Mouse (Mus musculus) kidney, embryonic 15.5 days (tissue): ENCODE results near the gene Sval1. TPM values are rescaled to one million over a fixed set of nuclear protein-coding genes. Genes with fewer than 3 reads are reported as not detected.

Experiments used
- ATAC-seq: fragments of 200-750 bp; cut with Nextera tagmentation; replicated peaks from 2 replicates; pipeline ENCODE4 v1.8.0; 2017; ENCODE audit warnings: moderate TSS enrichment; ENCODE audit not compliant: low FRiP score
- H3K27ac ChIP-seq: fragments of 300-500 bp; sonication (generic); 2 replicates; pipeline ENCODE4 v1.5.1; 2015; ENCODE audit warnings: mild to moderate bottlenecking, inconsistent platforms
- H3K27me3 ChIP-seq: fragments of 300-500 bp; sonication (generic); 2 replicates; pipeline ENCODE4 v1.6.1; 2015; ENCODE audit warnings: inconsistent platforms
- H3K36me3 ChIP-seq: fragments of 300-500 bp; sonication (generic); 2 replicates; pipeline ENCODE4 v1.6.1; 2015; ENCODE audit warnings: inconsistent platforms
- H3K4me1 ChIP-seq: fragments of 300-500 bp; sonication (generic); 2 replicates; pipeline ENCODE4 v1.6.1; 2015; ENCODE audit warnings: inconsistent platforms
- H3K4me2 ChIP-seq: fragments of 300-500 bp; sonication (generic); 2 replicates; pipeline ENCODE4 v1.6.1; 2015; ENCODE audit warnings: moderate library complexity, mild to moderate bottlenecking, inconsistent platforms
- H3K4me3 ChIP-seq: fragments of 300-500 bp; sonication (generic); replicated peaks from 2 replicates; pipeline ENCODE4 v1.5.1; 2015; ENCODE audit warnings: mild to moderate bottlenecking, inconsistent platforms
- H3K9ac ChIP-seq: fragments of 300-500 bp; sonication (generic); 2 replicates; pipeline ENCODE4 v1.6.1; 2015; ENCODE audit warnings: mild to moderate bottlenecking, inconsistent platforms
- H3K9me3 ChIP-seq: fragments of 300-500 bp; sonication (generic); replicated peaks from 2 replicates; pipeline ENCODE4 v1.6.1; 2016; ENCODE audit warnings: inconsistent platforms
- WGBS: fragments of 180-500 bp; shearing (Covaris S2); methylation state at CpG from one replicate; pipeline ENCODE4 v1.1.7; 2015; ENCODE audit warnings: mixed read lengths; 5-methylcytosine and 5-hydroxymethylcytosine counted together
- polyA plus RNA-seq: library from polyadenylated mRNA; unstranded; fragments of >200 nt; fragmentation: Nextera tagmentation; extraction: Ambion mirVana; gene quantifications from 2 replicates; pipeline ENCODE4 v1.2.1, GENCODE M21; 2015

The Sval1 gene
- 1.7 TPM in 1 of 2 replicates, not detected in the other for polyA plus RNA-seq

DNA sequence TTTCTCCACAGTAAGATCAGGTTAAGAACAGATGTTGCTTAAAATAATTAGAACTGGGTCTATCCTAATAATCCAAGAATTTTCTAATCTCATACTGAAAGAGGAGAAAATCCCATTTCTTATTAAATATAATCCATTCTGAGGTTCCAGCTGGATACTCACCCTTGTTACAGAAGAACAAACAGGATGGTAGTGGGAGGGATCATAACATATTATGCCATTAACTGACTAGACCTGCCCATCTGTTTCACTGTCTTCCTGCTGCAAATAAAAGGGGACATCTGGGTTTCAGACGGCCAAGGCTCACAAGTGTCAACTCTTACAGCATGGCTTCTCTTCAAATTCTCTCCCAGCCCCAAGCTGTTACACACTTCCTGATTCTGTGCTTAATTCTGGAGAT is at the start of gene Sval1:
Gene Sval1, plus strand, starts transcription at position 301 of the 400 bp plus-strand sequence.
- Histone ChIP-seq H3K27ac (no peak within 1 kb of the TSS), H3K4me1 (no peaks in the 10 kb centered on the region), H3K27me3 (no peaks in the 10 kb centered on the region), H3K4me2 (no peak within 1 kb of the TSS), H3K36me3 (no peaks in the 10 kb centered on the region), H3K9me3 (no peaks in the 10 kb centered on the region), H3K9ac (no peak within 1 kb of the TSS), H3K4me3 (no peak within 1 kb of the TSS)
- 57% methylated on average over 1 of the region's 1 CpGs for WGBS
- no peak for ATAC-seq

DNA sequence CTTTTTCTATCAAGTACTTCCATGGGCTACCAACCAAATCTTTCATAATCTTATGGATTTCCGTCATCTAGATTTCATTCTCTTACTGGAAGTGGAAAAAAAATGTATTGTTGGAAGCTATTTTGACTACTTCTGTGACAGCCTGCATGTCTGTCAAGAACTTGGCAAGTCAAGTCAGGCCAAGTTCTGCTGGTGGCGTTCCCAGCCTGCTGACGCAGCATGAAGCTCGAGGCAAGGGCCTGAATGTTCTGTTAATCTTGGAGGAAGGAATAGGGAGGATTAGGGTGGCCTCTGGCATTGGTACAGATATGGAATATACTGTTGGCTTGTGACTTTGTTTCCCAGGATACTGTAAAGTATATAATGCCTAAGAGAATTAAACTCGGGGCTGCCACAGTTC is 39.8 kb upstream of the Sval1 start:
- no peaks in the 10 kb centered on the region for H3K4me1 ChIP-seq
- no peaks in the 10 kb centered on the region for H3K27me3 ChIP-seq
- ATAC-seq: no peak
- no peak overlapping the region for H3K9ac ChIP-seq
- 85% methylated on average over 5 of the region's 5 CpGs for WGBS
- no peak overlapping the region for H3K4me2 ChIP-seq
- H3K36me3 ChIP-seq: no peaks in the 10 kb centered on the region
- no peaks in the 10 kb centered on the region for H3K9me3 ChIP-seq
- no peak overlapping the region for H3K4me3 ChIP-seq
- no peak overlapping the region for H3K27ac ChIP-seq

DNA sequence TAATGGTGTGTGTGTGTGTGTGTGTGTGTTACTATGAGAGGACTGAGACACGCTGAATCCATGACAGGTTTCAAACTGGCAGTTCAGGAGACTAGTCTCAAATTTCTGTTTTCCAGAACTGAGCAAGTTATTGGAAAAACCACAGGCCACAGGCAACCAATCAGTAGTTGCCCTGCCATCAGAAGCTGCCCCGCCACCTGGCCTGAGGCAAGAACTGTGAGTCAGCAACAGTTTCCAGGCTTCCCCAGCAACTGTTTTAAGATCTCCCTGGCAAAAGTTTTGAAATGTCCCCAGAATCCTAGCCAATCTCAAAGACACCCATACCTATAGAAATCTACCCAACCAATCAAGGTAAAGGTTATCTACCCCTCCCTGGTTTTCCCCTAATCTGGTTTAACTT is 36.5 kb upstream of the Sval1 start:
- H3K4me1 ChIP-seq: no peaks in the 10 kb centered on the region
- no peak for ATAC-seq

DNA sequence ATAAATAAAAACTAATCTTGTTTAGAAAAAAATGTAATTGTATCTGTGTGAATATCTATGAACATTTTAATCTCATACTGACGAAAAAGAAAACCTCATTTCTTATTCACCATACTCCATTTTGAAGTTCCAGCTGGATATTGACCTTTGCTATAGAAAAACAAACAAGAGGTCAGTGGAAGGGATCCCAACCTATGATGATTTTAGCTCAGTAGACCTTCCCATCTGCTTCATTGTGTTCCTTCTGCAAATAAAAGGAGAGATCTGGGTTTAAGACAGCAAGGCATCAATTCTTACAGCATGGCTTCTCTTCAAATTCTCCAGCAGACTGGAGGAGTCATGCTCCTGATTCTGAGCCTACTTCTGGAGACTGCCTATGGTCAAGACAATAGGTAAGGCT is 16.4 kb downstream of the Sval1 start, which contains the start of gene Sval3:
Gene Sval3, plus strand, starts transcription at position 301 of the 400 bp plus-strand sequence.
- Histone ChIP-seq H3K9ac (no peak within 1 kb of the TSS), H3K4me1 (no peaks in the 10 kb centered on the region), H3K36me3 (no peaks in the 10 kb centered on the region), H3K27me3 (no peaks in the 10 kb centered on the region), H3K4me2 (no peak within 1 kb of the TSS), H3K4me3 (no peak within 1 kb of the TSS), H3K9me3 (no peaks in the 10 kb centered on the region), H3K27ac (no peak within 1 kb of the TSS)
- WGBS: 75% methylated on average over 1 of the region's 1 CpGs
- ATAC-seq: no peak

More for the DNA sequence above, 36.5 kb upstream of the Sval1 start:
- no peak overlapping the region for H3K27ac ChIP-seq
- no peak overlapping the region for H3K4me3 ChIP-seq
- no peak overlapping the region for H3K9ac ChIP-seq
- H3K9me3 ChIP-seq: no peaks in the 10 kb centered on the region
- 78% methylated on average over 2 of the region's 2 CpGs for WGBS
- H3K27me3 ChIP-seq: no peaks in the 10 kb centered on the region
- no peak overlapping the region for H3K4me2 ChIP-seq
- H3K36me3 ChIP-seq: no peaks in the 10 kb centered on the region

Other genes with a start within 250 kb of the Sval1 start
- 3.7 and 5.8 TPM in 2 replicates for gene Kel, start 247.3 kb upstream of the Sval1 start, polyA plus RNA-seq
- gene Olfr459, start 176.5 kb upstream of the Sval1 start, polyA plus RNA-seq: not detected in 2 replicates
- gene Pip, start 104.1 kb upstream of the Sval1 start, polyA plus RNA-seq: not detected in 2 replicates
- not detected in 2 replicates for gene Sval2, start 98.6 kb upstream of the Sval1 start, polyA plus RNA-seq
- not detected in 2 replicates for gene Sval3, start 16.5 kb downstream of the Sval1 start, polyA plus RNA-seq
- not detected in 2 replicates for gene Sva, start 86.8 kb downstream of the Sval1 start, polyA plus RNA-seq
- gene Tas2r139, start 189.3 kb downstream of the Sval1 start, polyA plus RNA-seq: not detected in 2 replicates